Mouse (Mus musculus): ENCODE measurements around the gene Slc38a10.

DNA sequence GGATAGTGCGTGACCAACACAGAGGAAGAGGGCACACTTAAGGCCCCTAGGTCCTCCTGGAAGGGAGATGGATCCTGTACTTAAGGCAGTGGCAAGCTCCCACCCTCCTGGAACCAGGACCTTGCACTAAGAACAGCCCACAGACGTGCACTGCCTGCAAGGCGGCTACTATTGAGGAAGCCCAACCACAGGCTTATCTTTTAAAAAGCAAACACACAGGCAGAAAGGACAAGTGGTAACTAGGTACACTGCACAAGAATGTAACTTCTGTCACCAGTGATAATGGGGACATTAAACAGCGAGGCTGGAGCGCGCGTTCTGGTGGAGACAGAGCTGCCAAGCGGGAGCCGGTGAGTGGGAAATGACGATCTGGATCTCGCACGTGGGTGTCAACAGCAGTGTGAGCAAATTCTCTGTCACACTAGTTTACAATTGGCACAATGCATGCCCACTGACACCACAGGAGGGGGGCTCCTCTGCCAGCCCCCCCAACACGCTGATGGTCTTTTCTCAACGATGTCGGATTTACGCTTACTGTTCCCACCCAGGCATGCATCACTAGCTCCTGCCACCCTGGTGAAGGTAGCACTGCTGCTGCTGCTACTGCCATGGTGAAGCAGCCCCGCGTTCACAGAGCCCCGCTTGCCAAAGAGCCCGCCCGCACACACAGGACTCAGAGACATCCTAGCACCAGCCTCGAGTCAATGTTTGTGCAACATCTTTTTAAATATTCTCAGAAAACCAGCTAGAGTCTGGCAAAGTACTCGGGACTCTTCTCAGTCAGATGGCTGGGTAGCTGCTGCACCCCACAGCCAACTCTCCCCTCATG lies 14.1 kb downstream of the Slc38a10 start:
- TF ChIP-seq CTCF (IDR thresholded peaks at IDR 0.05; ENCODE audit: borderline replicate concordance, insufficient read depth, low read length) = no peak
- TF ChIP-seq POLR2A (IDR thresholded peaks at IDR 0.05; ENCODE audit: low read depth, low read length) = no peak

All from embryonic fibroblast, embryonic 13.5 days (primary cell).